Mouse (Mus musculus): Measurements from ENCODE around the gene Gpc6.

The Gpc6 gene

DNA sequence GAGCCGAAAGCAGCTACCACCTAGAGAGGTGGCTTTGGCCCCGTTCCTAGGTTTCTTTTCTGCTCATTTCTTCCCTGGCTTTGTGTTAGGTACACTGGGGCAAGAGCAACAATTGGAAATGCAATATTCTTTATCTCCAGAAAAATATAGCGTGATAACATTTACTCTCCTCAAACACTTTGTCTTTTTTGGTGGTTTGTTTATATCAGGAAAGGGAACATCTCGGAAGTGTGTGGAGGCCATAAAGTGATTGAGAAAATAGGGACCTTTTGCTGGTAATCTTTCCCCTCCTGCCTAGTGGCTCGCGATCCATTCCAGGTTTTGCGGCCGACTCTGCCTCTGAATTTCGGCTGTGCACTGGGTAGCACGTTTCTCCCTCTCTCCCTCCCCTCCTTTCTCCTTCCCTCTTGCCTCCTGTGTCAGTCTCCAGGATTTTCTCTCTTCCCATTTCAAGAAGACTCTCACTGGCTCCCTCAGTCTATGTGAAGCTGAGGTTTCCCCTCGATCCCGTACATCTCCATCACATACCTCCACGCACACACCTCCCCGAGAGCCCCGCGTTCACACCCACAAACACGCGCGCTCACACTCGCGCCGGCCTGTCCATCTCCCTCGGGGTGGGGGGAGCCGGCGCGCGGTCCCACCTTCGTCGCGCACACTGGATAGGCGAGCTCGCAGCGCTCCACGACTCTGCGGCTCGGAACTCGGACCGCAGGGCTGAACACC lies at the start of gene Gpc6:
TSS of gene Gpc6 (plus strand) at position 440 of the 726 bp plus-strand sequence.
- in situ Hi-C loops (cut with MboI, MseI) = no loop called here

DNA sequence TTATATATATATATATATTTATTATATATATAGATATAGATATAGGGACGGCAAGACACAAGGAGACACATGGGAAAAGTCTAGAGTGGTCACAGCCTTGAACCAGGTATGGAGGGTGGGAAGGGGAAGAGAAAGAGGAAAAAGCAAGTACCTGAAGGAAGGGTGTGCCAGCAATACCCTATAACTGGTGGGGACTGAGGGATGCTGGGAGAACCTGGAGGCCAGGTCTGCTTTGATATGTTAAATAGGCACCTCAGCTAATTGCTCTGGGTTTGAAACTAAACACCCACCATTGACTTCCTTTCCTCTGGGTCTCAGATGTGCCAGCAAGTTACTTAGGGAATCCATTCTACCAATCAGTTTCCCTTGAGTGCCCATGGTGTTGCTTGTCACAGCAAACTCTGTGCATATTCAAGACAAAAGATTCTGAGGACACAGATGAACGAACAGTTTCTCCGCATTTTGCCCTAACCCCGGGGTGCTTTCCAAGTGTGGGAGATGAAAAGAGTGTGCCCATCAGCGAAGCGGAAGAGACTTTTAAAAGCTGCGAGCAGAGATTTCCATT lies 42.6 kb upstream of the Gpc6 start:
- in situ Hi-C loops (cut with MboI, MseI) = no loop called here

DNA sequence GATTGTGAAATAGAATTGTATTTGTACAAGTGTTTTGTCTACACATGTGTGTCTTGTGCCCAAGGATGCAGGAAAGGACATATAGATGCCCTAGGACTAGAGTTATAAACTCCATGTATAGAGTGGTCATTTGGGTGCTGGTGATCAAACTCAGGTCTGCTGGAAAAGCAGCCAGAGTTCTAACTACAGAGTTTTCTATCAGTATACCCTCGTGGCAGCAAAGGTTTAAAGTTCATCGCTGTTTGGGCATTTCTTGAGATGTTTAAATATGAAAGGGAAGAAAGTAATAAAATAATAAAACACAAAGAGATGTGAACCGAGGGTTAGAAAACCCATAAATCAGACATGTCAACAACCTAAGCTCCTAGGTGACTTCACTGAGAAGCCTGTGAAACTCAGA lies 30.8 kb upstream of the Gpc6 start:
- in situ Hi-C loops (cut with MboI, MseI) = no loop called here

DNA sequence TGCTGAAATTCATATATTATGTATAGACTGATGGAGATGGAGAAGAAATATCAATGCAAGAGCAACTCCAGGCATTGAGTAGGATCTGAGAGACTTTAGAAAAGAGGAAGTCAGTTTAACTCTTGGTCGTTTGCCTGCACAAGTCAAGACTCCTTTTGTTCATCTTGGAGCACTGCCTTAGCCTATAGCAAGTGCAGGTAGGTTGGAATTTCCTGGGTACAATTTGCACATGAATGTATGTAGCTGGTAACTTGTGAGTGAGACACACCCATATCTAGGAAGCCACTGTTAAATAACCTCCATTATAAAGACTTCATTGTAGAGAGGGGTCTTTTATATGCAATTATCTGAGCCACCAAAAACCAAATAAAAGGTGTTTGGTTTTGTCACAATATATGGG lies 27.1 kb upstream of the Gpc6 start:
- in situ Hi-C loops (cut with MboI, MseI) = no loop called here

DNA sequence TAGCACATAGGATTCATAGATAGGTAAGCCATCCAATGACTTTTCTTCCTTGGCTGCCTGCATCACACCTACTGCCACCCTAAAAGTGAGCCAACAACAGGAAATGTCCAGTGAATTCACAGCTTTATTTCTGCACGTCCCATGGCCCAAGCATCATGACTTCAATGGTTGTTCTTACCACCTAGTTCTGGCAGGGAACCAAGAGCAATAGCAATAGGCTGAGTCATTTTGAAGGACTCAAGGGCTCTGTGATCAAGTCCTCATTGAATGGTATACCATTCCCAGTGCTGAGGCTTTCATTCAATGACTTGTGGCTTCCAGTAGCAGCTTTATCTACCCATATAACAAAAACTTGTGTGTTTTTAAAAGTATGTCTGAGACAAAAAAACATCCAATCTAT lies 13.3 kb upstream of the Gpc6 start:
- in situ Hi-C loops (cut with MboI, MseI) = no loop called here

DNA sequence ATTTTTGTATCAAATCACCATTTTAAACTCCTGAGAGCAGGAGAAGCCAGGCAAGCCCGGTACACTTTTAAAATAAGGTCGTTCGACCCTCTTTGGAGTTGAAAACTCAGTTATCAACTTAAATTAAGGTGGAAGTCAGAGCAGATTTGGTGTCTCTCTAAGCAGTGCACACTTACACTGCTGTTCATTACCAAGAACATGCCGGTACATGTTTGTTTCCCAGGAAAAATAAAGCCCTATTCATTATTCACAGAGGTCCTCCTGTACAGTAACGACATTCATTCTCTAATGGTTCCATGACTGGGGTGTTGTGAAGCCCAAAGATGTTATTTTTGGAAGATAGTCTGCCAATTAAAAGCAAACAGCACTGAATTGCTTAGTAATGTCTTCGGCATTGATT lies 8.2 kb upstream of the Gpc6 start:
- in situ Hi-C loops (cut with MboI, MseI) = no loop called here

DNA sequence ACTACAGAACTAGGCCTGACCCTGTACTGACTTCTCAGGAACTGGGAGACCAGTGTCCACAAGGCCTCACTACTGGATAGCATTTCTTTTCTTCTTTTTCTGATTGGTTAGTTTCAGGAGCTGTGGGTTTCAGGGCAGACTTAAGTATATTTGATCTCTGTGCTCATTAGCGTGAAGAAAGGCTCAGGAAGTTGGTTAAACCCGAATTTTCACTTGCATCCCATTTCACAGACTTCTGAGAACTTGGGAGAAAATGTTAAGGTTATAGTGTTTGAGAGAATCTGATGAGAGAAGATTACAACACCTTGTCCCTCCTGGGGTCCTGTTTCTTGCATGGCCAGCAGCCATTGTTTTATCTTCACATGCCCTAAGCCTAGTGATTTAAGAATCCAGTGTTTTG lies 849 bp upstream of the Gpc6 start:
- in situ Hi-C loops (cut with MboI, MseI) = no loop called here

DNA sequence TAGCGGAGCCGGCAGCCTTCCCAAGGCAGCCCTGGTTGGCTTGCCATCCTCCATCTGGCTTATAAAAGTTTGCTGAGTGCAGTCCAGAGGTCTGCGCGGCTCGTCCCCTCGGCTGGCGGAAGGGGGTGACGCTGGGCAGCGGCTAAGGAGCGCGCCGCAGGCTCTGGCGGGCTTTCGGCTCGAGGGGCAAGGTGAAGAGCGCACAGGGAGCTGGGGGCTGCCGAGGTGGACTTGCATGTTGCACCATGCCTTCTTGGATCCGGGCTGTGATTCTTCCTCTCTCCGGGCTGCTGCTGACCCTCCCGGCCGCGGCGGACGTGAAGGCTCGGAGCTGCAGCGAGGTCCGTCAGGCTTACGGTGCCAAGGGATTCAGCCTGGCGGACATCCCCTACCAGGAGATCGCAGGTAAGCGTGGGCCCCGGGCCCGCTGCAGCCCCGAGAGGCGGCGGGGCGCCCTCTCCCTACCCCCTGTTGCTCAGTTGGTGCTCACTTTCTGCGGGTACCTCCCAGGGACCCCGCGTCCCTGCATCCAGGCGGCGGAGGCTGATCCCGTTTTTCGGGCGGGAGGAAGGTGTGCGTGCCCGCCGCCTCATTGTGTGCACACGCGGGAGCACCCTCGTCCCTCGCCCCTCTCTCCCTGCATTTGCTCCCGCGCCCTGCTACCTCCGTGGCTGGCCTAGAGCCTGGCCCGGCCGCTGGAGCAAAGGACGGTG lies 732 bp downstream of the Gpc6 start:
- in situ Hi-C loops (cut with MboI, MseI) = no loop called here

DNA sequence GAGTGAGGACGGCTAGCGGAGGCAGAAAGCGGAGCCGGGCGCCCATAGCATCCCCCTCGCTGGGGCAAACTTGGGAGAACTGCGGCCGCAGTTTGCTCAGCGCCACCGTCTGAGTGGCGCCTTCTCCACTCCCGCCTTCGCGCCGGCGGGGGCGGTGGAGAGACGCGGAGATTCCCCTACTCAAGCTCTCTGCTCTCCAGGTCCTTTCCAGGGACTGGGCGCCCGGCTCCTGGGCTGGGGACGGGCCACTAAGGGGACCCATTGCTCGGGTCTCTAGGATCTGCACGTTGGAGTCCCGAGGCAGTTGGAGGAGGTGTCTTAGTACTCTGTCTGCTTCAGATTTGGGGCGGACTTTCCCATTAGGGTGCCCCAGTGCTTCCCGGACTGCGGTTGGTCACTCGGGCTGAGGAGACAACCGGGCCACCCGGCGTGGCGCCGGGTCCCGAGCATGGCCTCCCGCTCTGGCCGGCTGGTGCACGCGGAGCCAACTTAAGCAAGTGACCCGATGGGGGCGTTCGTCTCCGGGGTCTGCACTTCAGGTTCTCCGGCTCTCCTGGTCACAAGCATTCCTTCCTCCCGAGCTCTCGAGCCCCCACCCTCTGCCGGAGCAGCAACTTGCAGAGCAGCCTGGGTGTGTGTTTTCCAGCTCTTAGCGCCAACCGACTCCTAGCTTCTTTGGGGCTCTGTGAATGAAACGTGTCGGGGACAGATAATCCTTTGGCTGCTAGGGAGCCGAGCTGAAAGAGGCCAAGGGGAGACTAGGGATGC lies 1.5 kb downstream of the Gpc6 start:
- in situ Hi-C loops (cut with MboI, MseI) = no loop called here

DNA sequence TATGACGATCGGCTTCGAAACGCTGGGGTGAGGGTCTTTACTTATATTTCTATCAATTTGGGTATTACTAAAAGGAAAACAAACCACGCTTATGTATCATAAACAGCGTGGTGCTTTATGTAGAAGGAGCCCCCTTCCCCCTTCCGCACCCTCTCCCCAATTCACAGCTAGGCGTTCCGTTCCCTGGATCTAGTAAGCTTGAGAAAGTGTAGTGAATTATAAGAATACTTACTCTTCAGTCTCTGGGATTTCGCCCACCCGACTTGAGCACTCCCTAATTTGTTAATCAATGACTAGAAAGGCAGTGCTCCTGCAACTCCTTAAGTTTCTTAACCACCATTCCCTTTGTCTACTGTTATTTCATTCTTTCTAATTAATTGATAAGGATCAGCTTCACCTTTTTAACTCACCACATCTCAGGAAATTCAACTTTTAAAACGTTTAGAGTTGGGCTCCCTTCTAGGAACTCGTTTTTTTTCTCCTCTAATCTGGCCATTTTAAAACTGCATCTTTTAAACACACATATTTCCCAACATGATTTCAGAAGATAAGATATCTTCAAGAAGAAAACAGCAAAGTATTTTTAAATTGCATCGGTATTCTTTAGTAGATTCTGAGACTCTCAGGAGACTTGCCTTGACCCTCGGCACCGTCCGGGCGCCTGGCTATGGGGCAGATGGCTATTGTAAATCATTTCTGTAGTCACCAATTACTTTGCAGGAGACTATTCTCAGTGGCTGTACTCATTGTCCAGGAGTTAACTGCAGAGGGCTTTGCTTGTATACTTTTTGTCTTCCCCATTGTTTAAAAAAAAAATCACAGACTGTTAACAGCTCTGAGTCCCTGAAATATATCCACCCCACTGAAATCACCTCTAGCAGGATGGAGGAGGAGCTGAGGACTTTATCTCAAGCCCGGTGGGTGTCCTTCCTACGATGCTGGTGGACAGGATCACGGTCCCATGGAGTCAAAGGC lies 2.5 kb downstream of the Gpc6 start:
- in situ Hi-C loops (cut with MboI, MseI) = no loop called here

DNA sequence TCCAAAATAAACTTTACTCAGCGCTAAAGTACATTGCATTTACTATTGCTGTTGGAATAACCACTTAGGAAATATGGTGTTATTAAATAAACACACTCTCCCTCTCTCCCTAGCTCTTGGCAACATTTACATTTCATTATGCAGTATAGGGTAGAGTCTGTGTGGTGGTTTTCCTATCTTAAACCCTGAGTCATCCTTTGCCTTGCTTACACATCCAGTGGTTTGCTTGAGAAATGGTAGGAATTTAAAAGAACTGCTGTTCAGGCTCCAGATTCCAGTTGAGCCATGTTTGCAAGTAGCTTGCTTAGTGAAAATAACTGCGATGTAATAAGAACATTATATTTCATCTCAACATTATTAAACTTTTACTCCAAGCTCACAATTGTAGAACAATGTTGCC lies 3.3 kb downstream of the Gpc6 start:
- in situ Hi-C loops (cut with MboI, MseI) = no loop called here

DNA sequence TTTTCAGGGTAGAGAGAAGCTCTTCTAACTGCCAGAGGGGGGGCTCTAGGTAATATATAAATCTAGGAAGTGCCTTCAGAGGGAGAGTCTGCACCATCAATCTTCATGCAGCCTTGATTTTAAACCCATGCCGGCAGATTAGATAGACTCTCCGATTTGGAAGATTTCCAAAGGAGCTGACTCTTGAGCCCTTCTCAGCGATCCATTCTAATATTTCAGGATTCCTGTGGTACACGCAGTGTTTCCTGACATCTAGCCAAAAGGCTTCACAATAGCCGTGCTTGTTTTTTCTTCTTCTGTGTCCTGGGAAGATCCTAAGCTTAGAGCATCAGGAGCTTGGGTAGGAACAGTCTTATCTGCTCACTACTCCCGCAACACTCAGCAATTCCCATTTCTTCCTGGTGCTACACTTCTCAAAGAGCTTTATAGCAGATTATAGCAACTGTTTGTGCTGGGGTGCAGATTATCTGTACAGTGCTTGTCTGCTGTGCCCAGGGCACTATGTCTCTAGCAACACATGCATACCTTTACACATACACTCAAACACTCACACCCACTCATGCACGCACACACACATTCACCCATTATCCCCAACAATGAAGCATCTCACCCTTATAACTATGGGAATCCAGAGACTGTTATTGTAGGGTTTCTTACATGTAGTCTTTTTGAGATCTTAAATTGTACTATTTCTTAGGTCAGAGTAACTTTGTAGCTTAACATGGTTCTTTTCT lies 3.8 kb downstream of the Gpc6 start:
- in situ Hi-C loops (cut with MboI, MseI) = no loop called here

DNA sequence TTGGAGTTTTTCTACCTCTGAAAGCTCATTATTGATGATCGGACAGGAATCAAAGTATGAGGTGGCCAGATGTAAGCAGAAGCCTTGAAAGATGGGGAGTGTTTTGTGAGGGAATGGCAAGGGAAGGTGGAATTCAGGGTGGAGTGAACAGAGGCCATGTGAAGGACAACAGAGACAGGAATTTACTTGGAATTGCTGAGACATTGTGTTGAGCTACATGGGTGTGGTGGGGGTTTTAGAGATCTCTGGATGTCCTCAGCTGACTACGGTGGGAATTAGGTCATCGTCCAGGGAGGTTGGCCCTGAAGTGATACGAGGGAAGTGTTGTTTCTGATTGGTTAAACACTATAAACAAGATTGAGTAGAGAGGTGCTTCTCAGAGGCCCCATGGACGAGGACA lies 8.7 kb downstream of the Gpc6 start:
- in situ Hi-C loops (cut with MboI, MseI) = no loop called here

DNA sequence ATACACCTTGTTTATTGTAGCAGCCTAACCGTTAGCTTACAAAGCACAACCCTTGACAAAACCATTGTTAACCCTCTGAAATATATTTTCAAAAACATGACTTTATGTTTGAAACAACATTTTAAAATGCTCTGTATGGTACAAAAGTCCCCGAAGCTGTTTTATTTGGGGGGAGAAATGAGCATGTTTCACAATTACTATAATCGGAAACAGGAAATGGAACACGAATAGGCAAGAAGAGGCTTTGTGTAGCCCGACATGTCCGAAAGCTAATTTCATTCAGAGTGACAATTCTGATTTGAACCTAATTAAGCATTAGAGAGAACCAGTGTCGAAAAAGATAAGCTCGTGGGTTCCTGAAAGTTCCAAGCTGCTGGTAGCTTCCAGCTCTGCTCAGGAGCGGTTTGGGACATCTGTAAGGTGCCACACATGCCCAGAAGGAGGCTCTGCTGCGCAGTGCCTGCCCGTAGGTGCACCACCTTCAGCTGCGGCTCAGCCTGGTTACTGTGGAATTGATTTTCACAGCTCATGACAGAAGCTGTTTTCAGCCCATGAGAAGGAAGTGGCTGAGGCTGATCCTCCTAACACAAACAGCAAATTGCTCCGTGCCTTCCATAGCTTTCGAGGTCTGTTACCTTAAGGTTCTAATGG lies 12.9 kb downstream of the Gpc6 start:
- in situ Hi-C loops (cut with MboI, MseI) = no loop called here

DNA sequence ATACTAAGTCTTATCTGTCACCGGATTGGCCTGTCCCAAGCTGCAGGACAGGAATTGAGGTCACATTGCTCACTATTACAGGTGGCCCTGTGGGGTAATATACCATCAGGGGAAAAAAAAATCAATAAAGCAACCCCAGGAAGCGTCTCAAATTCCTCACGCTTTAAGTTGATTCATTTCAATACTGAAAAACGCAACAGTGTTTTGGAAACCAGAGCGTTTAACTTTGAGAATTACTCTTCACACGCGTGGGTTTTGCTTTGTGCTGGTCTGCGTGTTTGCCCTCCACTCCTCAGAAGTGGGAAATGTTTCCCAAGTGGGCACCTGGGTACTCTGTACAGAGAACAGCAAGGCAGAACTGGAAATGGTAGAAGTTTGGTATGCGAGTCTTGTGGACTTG lies 13.6 kb downstream of the Gpc6 start:
- in situ Hi-C loops (cut with MboI, MseI) = no loop called here

DNA sequence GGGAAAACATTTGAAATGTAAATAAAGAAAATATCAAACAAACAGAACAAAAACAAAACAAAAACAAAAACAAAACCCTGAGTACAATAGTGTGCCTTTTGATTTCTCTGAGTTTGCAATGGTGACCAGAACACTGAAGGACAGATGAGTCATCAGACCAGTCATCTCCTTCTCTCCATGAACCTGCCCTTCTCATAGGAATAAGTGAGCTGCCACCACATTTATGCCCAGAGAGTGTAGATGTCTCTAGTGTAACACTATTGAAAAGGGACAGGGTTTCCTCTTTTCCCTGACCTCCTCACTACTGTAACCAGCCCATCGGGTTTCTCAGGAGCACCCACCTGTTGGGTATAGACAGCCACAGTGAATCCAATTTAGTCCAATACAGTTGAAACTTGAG lies 14.4 kb downstream of the Gpc6 start:
- in situ Hi-C loops (cut with MboI, MseI) = no loop called here

DNA sequence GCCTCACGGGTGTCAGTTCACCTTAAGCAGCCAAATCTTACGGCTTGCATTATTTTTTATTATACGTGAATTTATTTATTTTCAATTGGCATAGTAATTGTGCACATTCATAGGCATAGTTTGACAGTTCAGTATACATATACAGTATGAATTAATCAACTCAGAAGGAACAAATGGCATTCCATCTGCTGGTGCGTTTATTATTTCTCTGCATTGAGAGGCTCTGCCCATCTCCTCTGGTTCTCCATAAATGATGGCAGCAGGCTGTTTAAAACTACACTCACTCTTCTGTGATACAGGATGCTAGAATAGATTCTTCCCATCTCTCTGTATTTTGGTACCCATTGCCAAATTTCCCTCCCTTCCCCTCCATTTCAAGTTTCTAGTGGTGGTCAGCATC lies 16.7 kb downstream of the Gpc6 start:
- in situ Hi-C loops (cut with MboI, MseI) = no loop called here

DNA sequence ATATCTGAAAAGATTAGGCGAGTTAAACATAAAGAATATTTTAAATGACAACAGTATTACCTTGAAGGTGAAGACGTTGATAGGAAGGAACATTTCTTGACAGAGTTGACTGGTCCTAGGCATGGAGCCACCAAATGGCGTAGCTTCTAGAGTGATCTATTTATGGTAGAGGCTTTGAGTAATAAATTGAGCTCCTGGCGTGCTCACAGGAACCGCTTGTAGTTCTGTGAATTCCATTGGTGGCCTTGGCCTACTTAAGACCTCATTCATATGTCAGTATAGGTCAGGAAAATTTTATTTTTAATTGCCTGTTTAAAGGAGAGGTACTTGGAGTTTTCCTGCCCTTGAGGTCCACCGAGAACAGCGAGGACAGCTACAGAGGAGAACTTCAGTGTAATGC lies 18.6 kb downstream of the Gpc6 start:
- in situ Hi-C loops (cut with MboI, MseI) = no loop called here

DNA sequence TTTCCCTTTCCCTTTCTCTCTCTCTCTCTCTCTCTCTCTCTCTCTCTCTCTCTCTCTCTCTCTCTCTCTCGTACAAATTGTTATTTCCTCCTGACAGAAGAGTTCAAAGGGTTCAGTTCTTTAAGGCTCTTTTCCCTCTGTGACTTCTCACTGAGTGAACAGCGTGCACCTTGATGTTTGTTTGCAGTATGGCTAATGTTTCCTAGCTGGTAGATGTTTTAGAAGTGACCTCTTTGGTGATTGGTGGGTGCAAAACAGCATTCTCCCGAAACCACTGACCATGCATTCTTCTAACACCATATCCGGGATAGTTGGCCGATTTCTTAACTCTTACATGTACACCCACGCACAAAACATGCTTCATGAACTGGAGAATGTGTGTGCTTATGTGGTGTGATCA lies 20.9 kb downstream of the Gpc6 start:
- in situ Hi-C loops (cut with MboI, MseI) = no loop called here

DNA sequence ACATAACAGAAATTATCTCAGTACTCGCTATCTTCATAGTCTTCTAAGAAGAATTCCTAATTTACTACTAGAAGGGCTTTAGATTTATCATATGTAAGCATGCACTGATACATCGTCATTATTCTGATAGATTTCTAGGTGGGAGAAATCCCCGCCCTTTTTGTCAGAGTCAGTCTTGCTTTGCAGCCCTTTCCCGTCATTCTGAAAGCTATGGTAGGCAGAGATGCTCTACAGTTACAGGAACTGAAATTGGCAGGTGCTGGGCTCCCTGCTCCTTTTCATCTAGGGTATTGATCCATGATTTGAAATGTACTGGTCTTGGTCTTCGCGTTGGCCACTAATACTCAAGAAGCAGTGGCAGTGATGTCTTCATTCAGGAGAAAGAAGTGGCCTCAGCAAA lies 22.3 kb downstream of the Gpc6 start:
- in situ Hi-C loops (cut with MboI, MseI) = no loop called here

Measured in regulatory T cell (primary cell).